Mouse (Mus musculus) thymus, adult 2 months (tissue): ENCODE results near the gene Alyref2.

Experiments
- CTCF ChIP-seq: fragments of 200-500 bp; IDR thresholded peaks from 2 replicates; pipeline ENCODE4 v1.5.1; 2012; ENCODE audit warnings: mild to moderate bottlenecking, control low read depth, low read length, moderate library complexity, borderline replicate concordance; ENCODE audit not compliant: control insufficient read depth, poor library complexity, insufficient read depth; ENCODE audit errors: extremely low read depth
- POLR2A ChIP-seq: fragments of 200-500 bp; IDR thresholded peaks from 2 replicates; pipeline ENCODE4 v1.6.1; 2012; ENCODE audit warnings: mild to moderate bottlenecking, low read length, control low read depth, moderate library complexity; ENCODE audit not compliant: control insufficient read depth, poor library complexity, insufficient read depth; ENCODE audit errors: extremely low read depth

GRCm38 (mm10) chr1:171473506-171473905 is 29.8 kb upstream of the Alyref2 start:
- TF ChIP-seq CTCF (no peak), POLR2A (no peak)
